Mouse (Mus musculus) lung, postnatal 0 days (tissue): ENCODE measurements around the gene Hist1h2af.
"Not testable (repeated sequence)": the region's sequence is repeated elsewhere in the genome, so short reads cannot be mapped to it uniquely, and the experiment has no call there.

Experiments
- CTCF ChIP-seq: IDR thresholded peaks from 2 replicates; pipeline ENCODE4 v1.5.1; 2016; ENCODE audit warnings: antibody characterized with exemption, mild to moderate bottlenecking
- EP300 ChIP-seq: IDR thresholded peaks from 2 replicates; pipeline ENCODE4 v1.6.1; 2016; ENCODE audit warnings: antibody characterized with exemption, mild to moderate bottlenecking, control low read depth

DNA sequence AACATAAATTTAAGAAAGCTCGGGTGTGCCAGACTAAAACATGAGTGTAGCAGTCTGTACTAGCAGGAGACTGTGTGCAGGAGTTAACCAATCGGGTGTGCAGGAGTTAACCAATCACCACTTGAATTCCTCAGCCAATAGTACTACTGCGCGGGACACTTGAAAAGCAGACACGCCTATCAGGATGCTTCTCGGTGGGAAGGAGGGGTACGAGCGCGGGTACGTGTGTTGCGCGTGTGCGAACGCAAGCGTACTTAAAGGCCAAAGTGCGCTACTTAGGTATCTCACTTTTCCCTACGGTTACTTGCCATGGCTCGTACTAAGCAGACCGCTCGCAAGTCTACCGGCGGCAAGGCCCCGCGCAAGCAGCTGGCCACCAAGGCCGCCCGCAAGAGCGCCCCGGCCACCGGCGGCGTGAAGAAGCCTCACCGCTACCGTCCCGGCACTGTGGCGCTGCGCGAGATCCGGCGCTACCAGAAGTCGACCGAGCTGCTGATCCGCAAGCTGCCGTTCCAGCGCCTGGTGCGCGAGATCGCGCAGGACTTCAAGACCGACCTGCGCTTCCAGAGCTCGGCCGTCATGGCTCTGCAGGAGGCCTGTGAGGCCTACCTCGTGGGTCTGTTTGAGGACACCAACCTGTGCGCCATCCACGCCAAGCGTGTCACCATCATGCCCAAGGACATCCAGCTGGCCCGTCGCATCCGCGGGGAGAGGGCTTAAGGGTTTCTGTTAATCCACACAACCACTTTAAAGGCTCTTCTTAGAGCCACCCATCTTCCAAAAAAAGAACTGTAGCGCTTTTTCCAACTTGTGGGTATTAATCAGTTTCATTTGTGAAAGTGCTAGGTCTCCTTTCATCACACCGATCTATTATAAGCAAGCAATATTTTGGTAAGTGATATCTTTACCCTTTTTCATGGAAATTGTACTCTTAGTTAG, 1.7 kb downstream of the Hist1h2af start, which contains the start of gene Hist1h3g:
- not testable (repeated sequence) for TF ChIP-seq EP300, CTCF
